Mouse (Mus musculus) hindlimb bud, embryonic 11.5 days (tissue): ENCODE measurements around the gene Exosc5.
A peak's percentile ranks its signal among the peaks of the same experiment; 100 is the strongest.

ENCODE experiments used
- DNase-seq: peaks from one replicate; pipeline ENCODE4 v3.0.0-alpha.2; 2012; ENCODE audit warnings: low read depth, low spot score; ENCODE audit errors: extremely low spot score

The Exosc5 gene

GRCm38 (mm10) chr7:25677013-25677412, 18.0 kb downstream of the Exosc5 start:
- DNase-seq: no peak

- DNase-seq: no peak
Measured at GRCm38 (mm10) chr7:25679971-25680370, 21.0 kb downstream of the Exosc5 start.

GRCm38 (mm10) chr7:25680514-25681258, 21.7 kb downstream of the Exosc5 start, which contains the start of gene B9d2:
Gene B9d2 (plus strand): TSS chr7:25680780.
- DNase-seq: peak; percentile 84

GRCm38 (mm10) chr7:25681341-25682231, 22.6 kb downstream of the Exosc5 start:
- no peak for DNase-seq

GRCm38 (mm10) chr7:25683474-25684180, 24.7 kb downstream of the Exosc5 start:
- no peak for DNase-seq

GRCm38 (mm10) chr7:25684659-25685058, 25.7 kb downstream of the Exosc5 start:
- no peak for DNase-seq

GRCm38 (mm10) chr7:25685926-25686470, 27.0 kb downstream of the Exosc5 start:
- DNase-seq: no peak

- no peak for DNase-seq
Measured at GRCm38 (mm10) chr7:25686680-25687531, 27.9 kb downstream of the Exosc5 start, which contains the start of gene Tgfb1. Gene Tgfb1 (plus strand): TSS chr7:25687002.

- DNase-seq: no peak
Measured at GRCm38 (mm10) chr7:25687811-25688401, 28.9 kb downstream of the Exosc5 start.

GRCm38 (mm10) chr7:25688810-25689586, 30.0 kb downstream of the Exosc5 start:
- no peak for DNase-seq

- no peak for DNase-seq
Measured at GRCm38 (mm10) chr7:25689603-25690021, 30.6 kb downstream of the Exosc5 start.

GRCm38 (mm10) chr7:25690051-25690450, 31.1 kb downstream of the Exosc5 start:
- no peak for DNase-seq

GRCm38 (mm10) chr7:25694104-25694503, 35.1 kb downstream of the Exosc5 start:
- no peak for DNase-seq

GRCm38 (mm10) chr7:25699851-25700250, 40.9 kb downstream of the Exosc5 start:
- no peak for DNase-seq

GRCm38 (mm10) chr7:25700732-25701131, 41.8 kb downstream of the Exosc5 start:
- no peak for DNase-seq

- DNase-seq: no peak
Measured at GRCm38 (mm10) chr7:25702350-25702749, 43.4 kb downstream of the Exosc5 start.

GRCm38 (mm10) chr7:25703793-25704494, 45.0 kb downstream of the Exosc5 start:
- no peak for DNase-seq

- DNase-seq: no peak
Measured at GRCm38 (mm10) chr7:25704716-25705364, 45.9 kb downstream of the Exosc5 start.
